Mouse (Mus musculus) myocyte (in vitro differentiated cells): ENCODE data around the gene Cntnap5c.

Experiments
- POLR2A ChIP-seq: IDR thresholded peaks from one replicate; pipeline ENCODE4 v1.6.1; 2011; ENCODE audit warnings: low read depth, mild to moderate bottlenecking, control low read depth, moderate library complexity; ENCODE audit not compliant: insufficient read length
- POLR2AphosphoS2 ChIP-seq: IDR thresholded peaks from one replicate; pipeline ENCODE4 v1.6.1; 2011; ENCODE audit warnings: low read depth, control low read depth; ENCODE audit not compliant: insufficient read length

DNA sequence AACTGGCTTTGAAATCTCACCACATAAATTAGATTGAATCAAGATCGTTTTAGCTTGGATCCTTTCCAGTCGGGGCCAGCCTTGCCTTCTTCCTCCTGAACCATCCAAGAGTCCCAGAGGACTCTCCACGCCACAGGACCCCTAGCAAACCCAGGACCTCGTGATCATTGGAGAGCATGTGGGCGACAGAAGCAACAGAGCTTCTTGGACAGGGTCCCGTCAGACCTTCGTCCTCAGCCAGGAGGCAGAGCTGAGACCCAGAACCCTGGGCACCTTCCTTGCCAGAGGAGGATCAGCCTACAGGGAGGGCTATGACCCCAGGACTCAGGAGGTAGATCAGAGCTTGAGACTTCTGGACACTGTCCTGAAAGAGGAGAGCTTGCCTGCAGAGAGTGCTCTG is 300.5 kb downstream of the Cntnap5c start:
- no peak for TF ChIP-seq POLR2AphosphoS2
- no peak for TF ChIP-seq POLR2A
